Mouse (Mus musculus) liver, embryonic 16.5 days (tissue): ENCODE data around the gene Fancm. TPM values are rescaled to one million over a fixed set of nuclear protein-coding genes. Genes with fewer than 3 reads are reported as not detected.

ENCODE experiments used
- ATAC-seq: fragments of 200-750 bp; cut with Nextera tagmentation; 2 replicates; pipeline ENCODE4 v1.8.0; 2017; ENCODE audit warnings: low read depth, mild to moderate bottlenecking, moderate number of reproducible peaks, moderate library complexity
- H3K27ac ChIP-seq: fragments of 300-500 bp; sonication (generic); 2 replicates; pipeline ENCODE4 v1.5.1; 2014; ENCODE audit warnings: mild to moderate bottlenecking, low read length
- H3K27me3 ChIP-seq: fragments of 300-500 bp; sonication (generic); 2 replicates; pipeline ENCODE4 v1.6.1; 2014; ENCODE audit warnings: low read depth, low read length, mixed read lengths; ENCODE audit not compliant: control insufficient read depth, insufficient read depth
- H3K36me3 ChIP-seq: fragments of 300-500 bp; sonication (generic); 2 replicates; pipeline ENCODE4 v1.6.1; 2014; ENCODE audit warnings: mild to moderate bottlenecking; ENCODE audit not compliant: control insufficient read depth, insufficient read depth
- H3K4me1 ChIP-seq: fragments of 300-500 bp; sonication (generic); 2 replicates; pipeline ENCODE4 v1.6.1; 2014; ENCODE audit warnings: low read depth, low read length, mixed read lengths; ENCODE audit not compliant: control insufficient read depth
- H3K4me2 ChIP-seq: fragments of 300-500 bp; sonication (generic); 2 replicates; pipeline ENCODE4 v1.6.1; 2014; ENCODE audit warnings: low read depth, low read length, mixed read lengths
- H3K4me3 ChIP-seq: fragments of 300-500 bp; sonication (generic); 2 replicates; pipeline ENCODE4 v1.5.1; 2014; ENCODE audit warnings: low read depth, mild to moderate bottlenecking, low read length
- H3K9ac ChIP-seq: fragments of 300-500 bp; sonication (generic); 2 replicates; pipeline ENCODE4 v1.6.1; 2014; ENCODE audit warnings: low read depth, low read length
- H3K9me3 ChIP-seq: fragments of 300-500 bp; sonication (generic); replicated peaks from 2 replicates; pipeline ENCODE4 v1.6.1; 2016; ENCODE audit warnings: low read length; ENCODE audit not compliant: control insufficient read depth
- WGBS: fragments of 180-500 bp; shearing (Covaris S2); extraction: QIAGEN DNeasy Blood & Tissue Kit; methylation state at CpG from one replicate; pipeline ENCODE4 v1.1.7; 2014; ENCODE audit not compliant: insufficient replicate concordance; 5-methylcytosine and 5-hydroxymethylcytosine counted together
- polyA plus RNA-seq: library from polyadenylated mRNA; unstranded; fragments of >200 nt; fragmentation: Nextera tagmentation; extraction: Ambion mirVana; gene quantifications from 2 replicates; pipeline ENCODE4 v1.2.1, GENCODE M21; 2015

The Fancm gene
- polyA plus RNA-seq, 1 experiment from 2014 or later, result 3.2 TPM

DNA sequence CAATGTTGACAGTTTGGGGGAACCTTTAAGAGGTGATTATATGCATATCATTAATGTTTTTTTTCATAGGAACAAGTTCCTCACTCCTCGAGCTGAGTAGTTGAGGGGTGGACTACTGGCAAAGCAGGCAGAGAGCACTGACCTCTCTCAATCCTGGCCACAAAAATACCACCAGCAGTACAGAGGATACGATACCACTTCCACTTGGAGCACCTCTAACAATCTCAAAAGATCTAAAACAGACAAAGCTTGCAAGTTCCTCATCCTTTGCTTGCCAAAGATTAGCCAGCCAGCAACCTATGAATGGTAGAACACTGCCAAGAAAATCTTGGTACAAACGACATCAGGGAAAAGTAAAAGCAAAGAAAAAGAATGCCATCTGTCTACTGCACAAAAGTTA lies 9.2 kb upstream of the Fancm start:
- Histone ChIP-seq H3K27me3 (no peaks in the 10 kb centered on the region), H3K36me3 (peaks cover 18% of the 10 kb centered on the region), H3K4me2 (no peak overlapping the region), H3K27ac (no peak overlapping the region), H3K4me1 (no peaks in the 10 kb centered on the region), H3K9ac (no peak overlapping the region), H3K4me3 (no peak overlapping the region), H3K9me3 (no peaks in the 10 kb centered on the region)
- ATAC-seq, result no peak
- WGBS, result 32% methylated on average over 3 of the region's 3 CpGs

DNA sequence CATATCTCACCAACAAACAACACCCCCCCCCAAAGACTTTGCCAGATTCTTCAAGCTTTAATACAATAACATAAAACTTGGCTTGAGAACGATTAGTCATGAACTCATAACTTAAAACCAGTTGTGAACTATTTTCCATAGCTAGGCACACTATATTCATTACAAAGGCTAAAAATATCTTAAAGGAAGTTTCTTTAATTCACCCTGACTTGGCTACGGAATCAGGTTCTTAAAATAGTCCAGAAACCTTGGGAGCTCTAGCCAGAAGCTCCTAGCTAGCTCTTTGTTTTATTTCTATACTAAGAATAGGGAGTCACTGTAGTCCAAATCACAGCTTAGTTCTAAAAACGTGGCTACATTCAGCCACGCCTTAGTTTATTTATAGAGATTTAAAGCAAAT lies 7.0 kb upstream of the Fancm start:
- H3K4me1 ChIP-seq, result peaks cover 7% of the 10 kb centered on the region
- H3K27ac ChIP-seq, result no peak overlapping the region
- H3K9me3 ChIP-seq, result no peaks in the 10 kb centered on the region
- no peak overlapping the region for H3K4me2 ChIP-seq
- no peaks in the 10 kb centered on the region for H3K27me3 ChIP-seq
- H3K9ac ChIP-seq, result no peak overlapping the region
- no peak for ATAC-seq
- 61% methylated on average over 4 of the region's 4 CpGs for WGBS
- H3K4me3 ChIP-seq, result no peak overlapping the region
- H3K36me3 ChIP-seq, result peaks cover 8% of the 10 kb centered on the region; the same call in 1 of the 2 replicates

DNA sequence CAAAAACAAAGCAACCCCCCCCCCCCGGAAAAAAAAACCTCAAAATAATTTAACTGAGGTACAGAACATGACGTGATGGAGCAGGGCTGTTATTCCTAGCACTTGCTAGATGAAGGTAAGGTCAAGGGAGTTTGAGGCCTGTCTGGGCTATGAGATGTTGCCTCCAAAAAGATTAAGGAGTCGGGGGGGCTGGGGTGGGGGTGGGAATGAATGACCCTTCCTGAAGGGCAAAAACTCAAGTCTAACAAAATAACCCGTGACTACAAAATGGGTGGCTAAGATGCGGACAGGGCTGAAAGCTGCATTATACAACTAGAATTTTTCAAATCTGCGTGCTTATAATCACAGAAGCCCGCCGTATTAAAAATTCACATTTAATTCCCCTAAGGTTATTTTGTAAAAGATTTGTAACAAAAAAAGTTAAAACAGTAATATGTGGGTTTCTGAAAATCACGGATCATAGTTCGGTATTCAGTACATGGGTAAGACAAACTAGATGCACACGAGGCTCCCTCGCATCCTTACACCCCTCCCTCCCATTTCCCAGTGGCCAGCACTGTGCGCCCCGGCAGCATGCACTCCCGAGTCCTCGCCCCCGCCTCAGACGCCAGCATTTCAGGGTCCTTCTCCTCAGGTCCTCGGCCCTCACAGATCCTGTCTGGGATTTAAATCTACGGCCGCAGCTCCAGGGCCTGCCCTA lies 2.3 kb upstream of the Fancm start:
- 2% methylated on average over 21 of the region's 21 CpGs for WGBS

DNA sequence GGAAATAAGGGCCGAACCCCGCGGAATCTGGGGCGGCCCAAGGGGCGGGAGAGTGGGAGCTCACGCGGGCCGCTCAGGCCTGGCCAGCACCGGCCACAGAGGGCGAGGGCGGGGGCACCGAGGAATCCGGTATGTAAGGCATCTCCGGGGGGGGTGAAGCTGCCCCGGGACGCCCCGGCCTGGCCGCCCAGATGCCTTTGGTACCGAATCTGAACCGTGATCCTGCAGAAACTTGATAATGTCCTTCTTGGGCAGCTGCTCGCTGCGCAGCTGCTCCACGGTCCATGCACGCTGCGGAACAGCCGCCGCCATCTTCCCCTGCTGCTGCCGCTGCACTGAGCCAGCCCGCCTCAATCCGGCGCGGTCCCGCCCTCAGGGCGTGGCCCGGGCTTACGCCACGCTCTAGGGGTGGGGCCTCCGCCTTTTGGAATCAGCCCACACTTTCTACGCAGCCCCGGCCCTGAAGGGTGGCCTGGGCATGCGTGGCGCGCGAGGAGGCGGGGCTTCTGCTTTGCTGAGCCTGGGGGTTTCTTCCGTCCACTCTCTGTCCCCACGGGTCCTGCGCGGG lies 1.7 kb upstream of the Fancm start, which contains the start of gene Fkbp3:
Fkbp3 (minus strand) TSS at position 397 of the 568 bp plus-strand sequence.
- peak within 1 kb of the TSS; percentile 84 for H3K4me3 ChIP-seq
- H3K4me2 ChIP-seq, result peak within 1 kb of the TSS; percentile 96
- peak within 1 kb of the TSS; percentile 83 for H3K27ac ChIP-seq
- no peaks in the 10 kb centered on the region for H3K27me3 ChIP-seq
- under 1% methylated on average over 49 of the region's 49 CpGs for WGBS
- H3K36me3 ChIP-seq, result peaks cover under 1% of the 10 kb centered on the region; the same call in 1 of the 2 replicates
- H3K9me3 ChIP-seq, result no peaks in the 10 kb centered on the region
- peak; percentile 98 for ATAC-seq
- H3K9ac ChIP-seq, result peak within 1 kb of the TSS; percentile 77
- peaks cover 31% of the 10 kb centered on the region for H3K4me1 ChIP-seq

More for the DNA sequence above, 2.3 kb upstream of the Fancm start:
- Histone ChIP-seq H3K27me3 (no peaks in the 10 kb centered on the region), H3K9ac (peak overlapping the region; percentile 77), H3K4me2 (peak overlapping the region; percentile 96), H3K36me3 (peaks cover 3% of the 10 kb centered on the region; the same call in 1 of the 2 replicates), H3K4me3 (peak overlapping the region; percentile 84), H3K4me1 (peaks cover 31% of the 10 kb centered on the region), H3K9me3 (no peaks in the 10 kb centered on the region), H3K27ac (peak overlapping the region; percentile 83)
- no peak for ATAC-seq

DNA sequence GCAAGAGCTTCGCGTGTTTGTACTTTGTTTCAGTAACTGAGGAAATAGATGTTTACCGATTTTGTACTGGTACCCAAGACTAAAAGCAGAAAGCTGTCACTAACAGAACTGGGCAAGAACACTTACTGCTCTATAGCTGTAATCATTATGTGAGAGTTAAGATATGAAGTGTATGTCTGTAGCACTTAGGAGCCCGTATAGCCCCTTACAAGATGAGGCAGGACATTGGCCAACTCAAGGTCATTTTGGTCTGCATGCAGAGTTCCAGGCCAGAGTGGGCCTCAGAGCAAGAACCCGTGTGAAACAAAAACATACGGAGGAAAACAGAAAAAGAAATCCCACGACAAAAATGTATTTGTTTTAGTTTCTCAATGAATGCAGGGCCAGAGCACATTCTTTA lies 752 bp upstream of the Fancm start:
- no peaks in the 10 kb centered on the region for H3K9me3 ChIP-seq
- peaks cover 31% of the 10 kb centered on the region for H3K4me1 ChIP-seq
- peak overlapping the region; percentile 84 for H3K4me3 ChIP-seq
- peak overlapping the region; percentile 96 for H3K4me2 ChIP-seq
- WGBS, result 43% methylated on average over 7 of the region's 7 CpGs
- ATAC-seq, result no peak
- no peaks in the 10 kb centered on the region for H3K36me3 ChIP-seq
- H3K27me3 ChIP-seq, result no peaks in the 10 kb centered on the region
- H3K9ac ChIP-seq, result peak overlapping the region; percentile 15; the same call in 1 of the 2 replicates
- peak overlapping the region; percentile 73 for H3K27ac ChIP-seq

DNA sequence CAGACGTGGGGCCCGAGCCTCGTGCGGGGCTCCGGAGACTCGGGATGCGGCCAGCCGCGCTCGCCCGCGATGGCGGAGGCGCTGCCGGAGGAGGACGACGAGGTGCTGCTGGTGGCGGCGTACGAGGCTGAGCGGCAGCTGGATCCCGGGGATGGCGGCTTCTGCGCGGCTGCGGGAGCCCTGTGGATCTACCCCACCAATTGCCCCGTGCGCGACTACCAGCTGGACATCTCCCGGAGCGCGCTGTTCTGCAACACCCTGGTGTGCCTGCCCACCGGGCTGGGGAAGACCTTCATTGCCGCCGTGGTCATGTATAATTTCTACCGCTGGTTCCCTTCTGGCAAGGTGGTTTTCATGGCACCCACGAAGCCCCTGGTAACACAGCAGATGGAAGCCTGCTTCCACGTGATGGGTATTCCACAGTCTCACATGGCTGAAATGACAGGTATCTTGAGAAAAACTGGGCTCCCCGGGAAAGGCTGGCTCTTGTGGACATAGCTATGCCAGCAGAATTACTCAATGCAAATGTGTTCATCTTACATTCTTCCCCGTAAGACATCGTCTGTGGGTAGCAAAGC lies 419 bp downstream of the Fancm start:
- no peaks in the 10 kb centered on the region for H3K9me3 ChIP-seq
- H3K36me3 ChIP-seq, result no peaks in the 10 kb centered on the region
- H3K9ac ChIP-seq, result peak overlapping the region; percentile 88
- H3K4me1 ChIP-seq, result peaks cover 31% of the 10 kb centered on the region
- peak overlapping the region; percentile 84 for H3K4me3 ChIP-seq
- WGBS, result under 1% methylated on average over 41 of the region's 41 CpGs
- ATAC-seq, result peak; percentile 0; the same call in 1 of the 2 replicates
- H3K27ac ChIP-seq, result peak overlapping the region; percentile 72
- H3K27me3 ChIP-seq, result no peaks in the 10 kb centered on the region
- peak overlapping the region; percentile 96 for H3K4me2 ChIP-seq

DNA sequence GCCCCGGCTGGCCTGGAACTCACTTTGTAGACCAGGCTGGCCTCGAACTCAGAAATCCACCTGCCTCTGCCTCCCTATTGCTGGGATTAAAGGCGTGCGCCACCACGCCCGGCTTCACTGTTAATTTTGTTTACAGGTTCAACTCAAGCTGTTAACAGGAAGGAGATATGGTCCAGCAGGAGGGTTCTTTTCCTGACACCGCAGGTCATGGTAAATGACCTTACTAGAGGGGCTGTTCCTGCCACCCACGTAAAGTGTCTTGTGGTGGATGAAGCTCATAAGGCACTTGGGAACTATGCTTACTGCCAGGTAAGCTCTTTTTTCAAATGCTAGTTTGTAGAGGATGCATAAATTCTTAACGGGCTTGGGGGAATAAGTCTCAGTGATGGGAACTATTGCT lies 1.5 kb downstream of the Fancm start:
- no peak for ATAC-seq
- Histone ChIP-seq H3K4me2 (peak overlapping the region; percentile 96), H3K36me3 (no peaks in the 10 kb centered on the region), H3K4me1 (peaks cover 31% of the 10 kb centered on the region), H3K27me3 (no peaks in the 10 kb centered on the region), H3K9ac (peak overlapping the region; percentile 88; the same call in 1 of the 2 replicates), H3K27ac (no peak overlapping the region), H3K9me3 (no peaks in the 10 kb centered on the region), H3K4me3 (peak overlapping the region; percentile 84)
- 59% methylated on average over 9 of the region's 9 CpGs for WGBS

DNA sequence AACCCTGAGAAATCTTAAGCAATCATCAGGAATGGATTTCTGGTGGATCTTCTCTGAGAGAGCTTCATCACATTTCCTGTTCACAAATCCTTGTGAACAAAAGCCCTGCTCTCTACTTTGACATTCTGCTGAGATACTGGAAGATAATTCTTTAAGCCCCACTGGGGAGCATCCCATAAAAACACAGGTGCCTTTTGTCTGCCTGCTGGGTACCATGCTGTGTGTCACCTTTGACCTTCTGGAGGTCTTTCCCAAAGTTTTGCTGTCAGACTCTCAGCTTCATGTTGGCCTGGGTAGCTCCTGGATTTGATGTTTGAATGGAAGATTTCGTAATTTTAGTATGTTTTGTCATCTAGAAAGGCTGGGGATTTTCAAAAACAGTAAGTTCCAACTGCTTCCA lies 33.3 kb downstream of the Fancm start:
- 73% methylated on average over 1 of the region's 1 CpGs for WGBS
- H3K36me3 ChIP-seq, result peaks cover 6% of the 10 kb centered on the region

DNA sequence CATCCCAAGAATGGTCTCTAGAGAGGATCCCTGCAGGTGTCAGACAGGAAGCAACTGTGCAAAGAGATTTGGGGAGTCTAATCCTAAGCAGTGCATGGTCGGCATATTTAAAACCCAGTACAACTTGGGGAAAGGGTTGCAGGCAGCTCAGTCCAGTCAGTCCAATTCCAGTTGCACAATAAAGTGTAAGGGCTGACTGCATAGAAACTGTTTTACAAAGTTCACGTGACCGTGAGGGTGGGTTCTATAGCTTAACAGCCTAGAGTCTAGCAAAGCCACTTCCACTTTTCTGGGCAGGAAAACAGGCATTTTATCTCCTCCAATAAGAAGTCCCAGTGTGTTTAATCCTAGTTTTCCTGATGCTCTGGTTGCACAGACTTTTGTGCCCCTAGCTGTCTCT lies 36.1 kb downstream of the Fancm start:
- no peak overlapping the region for H3K27ac ChIP-seq
- H3K4me2 ChIP-seq, result no peak overlapping the region
- 59% methylated on average over 3 of the region's 3 CpGs for WGBS
- H3K27me3 ChIP-seq, result no peaks in the 10 kb centered on the region
- peaks cover 6% of the 10 kb centered on the region for H3K36me3 ChIP-seq
- H3K4me1 ChIP-seq, result no peaks in the 10 kb centered on the region
- no peaks in the 10 kb centered on the region for H3K9me3 ChIP-seq
- H3K9ac ChIP-seq, result no peak overlapping the region
- ATAC-seq, result no peak
- no peak overlapping the region for H3K4me3 ChIP-seq

More for the DNA sequence above, 33.3 kb downstream of the Fancm start:
- Histone ChIP-seq H3K9me3 (no peaks in the 10 kb centered on the region), H3K9ac (no peak overlapping the region), H3K4me3 (no peak overlapping the region), H3K27me3 (no peaks in the 10 kb centered on the region), H3K27ac (no peak overlapping the region), H3K4me1 (no peaks in the 10 kb centered on the region), H3K4me2 (no peak overlapping the region)
- no peak for ATAC-seq
